Mouse (Mus musculus) liver, adult (tissue): ENCODE measurements around the gene Ppp2r5a.

Source experiments
- GATA4 ChIP-seq: IDR thresholded peaks from 2 replicates; pipeline ENCODE4 v1.6.1; 2014; ENCODE audit warnings: mild to moderate bottlenecking, low read length; ENCODE audit not compliant: insufficient replicate concordance

The Ppp2r5a gene

DNA sequence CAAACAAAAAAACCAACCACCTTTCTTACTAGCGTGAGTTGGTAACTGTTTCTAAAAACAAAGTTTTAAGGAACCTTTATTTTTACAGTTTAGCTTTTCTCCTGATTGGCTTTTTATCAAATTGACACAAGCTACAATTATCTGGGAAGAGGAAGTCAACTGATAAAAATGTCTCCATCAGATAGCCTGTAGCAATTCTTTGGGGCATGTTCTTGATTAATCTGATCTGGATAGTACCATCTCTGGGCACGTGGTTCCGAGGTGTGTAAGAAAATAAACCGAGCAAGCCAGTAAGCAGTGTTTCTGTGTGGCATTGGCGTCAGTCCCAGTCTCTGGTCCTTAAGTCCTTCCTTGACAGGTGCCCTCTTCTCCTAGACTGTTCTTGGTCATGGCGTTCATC is 40.7 kb downstream of the Ppp2r5a start:
- TF ChIP-seq GATA4, result no peak

DNA sequence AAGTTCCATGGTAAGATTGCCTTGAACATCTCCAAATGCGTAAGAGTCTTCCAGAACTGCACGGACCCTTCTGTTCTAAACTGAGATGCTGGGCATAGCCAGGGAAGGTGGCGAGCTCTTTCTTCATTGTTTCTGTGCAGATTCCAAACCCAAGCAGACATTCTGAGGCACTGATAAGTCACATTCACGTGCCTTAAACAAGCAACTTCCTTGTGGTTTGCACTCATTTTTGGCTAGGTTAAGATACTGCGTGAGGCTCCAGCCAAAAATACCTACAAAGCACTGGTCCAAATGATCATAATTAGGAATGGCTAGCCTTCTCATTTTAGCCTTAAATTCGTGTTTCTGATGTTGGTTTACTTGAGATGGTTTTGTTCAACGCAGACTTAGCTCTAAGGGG is 43.6 kb downstream of the Ppp2r5a start:
- TF ChIP-seq GATA4, result no peak

DNA sequence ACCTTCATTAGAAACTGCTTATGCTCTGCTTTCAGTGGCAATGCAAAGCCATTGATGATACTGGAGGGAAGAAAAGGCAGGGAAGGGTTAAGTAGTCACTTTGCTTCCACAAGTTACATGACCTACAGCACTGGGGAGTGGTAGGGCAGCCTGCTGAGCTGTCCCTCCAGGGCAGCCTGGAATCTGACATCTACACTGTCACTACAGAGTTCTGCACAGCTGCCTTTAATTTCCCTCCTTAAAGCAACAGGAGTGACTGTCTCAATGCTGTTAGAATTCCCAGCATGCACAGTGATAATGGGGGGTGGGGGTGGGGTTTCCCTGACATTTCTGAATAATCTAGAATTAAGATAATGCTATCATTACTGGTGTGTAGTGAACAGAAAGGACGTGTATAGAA is 46.1 kb downstream of the Ppp2r5a start:
- no peak for TF ChIP-seq GATA4

DNA sequence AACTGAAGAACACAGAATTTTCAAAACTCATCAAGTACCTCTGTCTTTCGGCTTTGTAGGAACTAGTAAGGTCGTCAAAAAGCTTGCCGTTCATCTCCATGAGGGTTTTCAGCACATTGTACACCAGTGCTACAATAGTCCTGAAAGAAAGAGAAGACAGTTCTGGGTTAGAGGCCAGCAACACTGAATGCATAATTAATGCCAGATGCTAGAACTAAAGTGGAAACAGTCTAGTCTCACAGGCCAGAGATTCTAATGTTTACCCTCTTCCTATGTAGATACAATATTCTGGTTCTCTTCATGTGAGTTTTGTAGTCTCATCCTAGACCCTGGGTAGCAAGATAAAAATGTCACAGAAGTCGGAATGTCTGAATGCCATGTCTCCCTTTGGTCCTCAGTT is 49.2 kb downstream of the Ppp2r5a start:
- TF ChIP-seq GATA4, result no peak

DNA sequence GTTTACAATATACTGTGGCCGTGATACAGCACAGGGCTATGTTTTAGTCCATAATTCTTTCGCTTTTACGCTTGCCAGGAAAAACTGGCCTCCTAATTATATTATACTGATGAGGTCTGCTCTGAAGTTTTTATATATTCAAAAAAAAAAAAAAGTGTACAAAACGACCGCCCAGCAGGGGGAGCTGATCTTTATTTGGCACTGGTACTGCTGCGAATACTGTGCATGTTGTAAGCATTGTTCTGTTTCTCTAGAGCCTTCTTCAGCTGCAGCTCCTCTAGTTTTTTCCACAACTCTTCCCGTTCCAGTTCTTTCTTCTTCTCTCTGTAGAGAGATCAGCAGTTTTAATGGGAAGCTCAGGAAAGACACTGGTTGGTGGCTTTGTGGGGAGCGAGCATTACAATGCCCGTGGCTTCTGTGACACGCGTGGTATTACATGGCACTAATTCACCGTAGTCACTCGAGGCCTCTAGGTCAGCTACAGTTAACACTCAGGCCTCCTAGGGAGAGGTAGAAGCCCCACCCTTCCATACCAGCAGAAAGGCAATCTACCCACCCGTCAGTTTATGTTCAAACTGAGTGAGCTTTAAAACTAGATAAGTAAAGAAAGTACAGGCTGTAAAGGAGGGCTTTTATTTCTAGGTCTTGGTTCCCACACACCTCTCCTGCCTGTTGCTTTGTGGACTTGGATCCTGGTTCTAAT is 50.1 kb downstream of the Ppp2r5a start:
- TF ChIP-seq GATA4, result no peak

DNA sequence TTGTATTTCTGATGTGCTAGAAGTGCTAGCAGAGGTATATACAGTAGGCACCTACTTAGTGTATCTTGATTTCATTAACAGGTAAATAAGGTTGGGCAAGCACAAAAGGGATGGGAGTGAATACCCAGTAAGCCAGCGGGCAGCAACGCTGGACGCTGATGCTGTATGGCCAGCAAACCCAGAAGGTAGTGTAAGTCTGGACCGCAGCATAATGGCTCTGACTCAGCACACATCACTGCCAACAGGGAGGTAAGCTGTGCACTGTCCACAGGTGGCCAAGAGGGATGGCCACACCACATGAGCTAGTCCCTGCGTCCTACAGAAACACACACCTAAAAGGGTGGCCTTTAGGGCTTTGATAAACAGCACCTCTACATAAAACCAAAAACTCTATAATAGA is 52.7 kb downstream of the Ppp2r5a start:
- no peak for TF ChIP-seq GATA4

DNA sequence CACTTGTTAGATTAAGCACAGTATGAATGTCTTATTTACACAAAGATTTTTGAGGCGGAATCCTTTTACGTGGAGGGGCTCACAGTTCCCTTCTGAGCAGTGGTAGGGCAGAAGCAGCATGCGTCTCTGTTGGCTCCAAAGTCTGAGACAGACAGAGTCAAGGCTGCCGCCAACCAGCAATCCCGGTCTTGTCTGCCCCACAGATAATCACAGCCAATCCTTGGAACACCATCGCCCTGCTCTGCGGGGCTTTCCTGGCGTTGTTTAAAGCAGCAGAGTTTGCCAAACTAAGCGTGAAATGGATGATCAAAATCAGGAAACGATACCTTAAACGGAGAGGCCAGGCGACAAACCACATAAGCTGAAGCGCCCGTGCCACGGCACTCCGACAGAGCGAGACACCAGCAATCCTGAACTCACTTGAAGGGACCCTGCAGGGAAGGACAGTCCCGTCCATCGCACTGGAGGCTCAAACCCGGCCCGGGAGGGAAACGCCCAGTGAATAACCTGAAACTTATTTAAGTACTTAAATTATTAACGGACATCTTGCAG is 53.5 kb downstream of the Ppp2r5a start:
- TF ChIP-seq GATA4, result no peak

DNA sequence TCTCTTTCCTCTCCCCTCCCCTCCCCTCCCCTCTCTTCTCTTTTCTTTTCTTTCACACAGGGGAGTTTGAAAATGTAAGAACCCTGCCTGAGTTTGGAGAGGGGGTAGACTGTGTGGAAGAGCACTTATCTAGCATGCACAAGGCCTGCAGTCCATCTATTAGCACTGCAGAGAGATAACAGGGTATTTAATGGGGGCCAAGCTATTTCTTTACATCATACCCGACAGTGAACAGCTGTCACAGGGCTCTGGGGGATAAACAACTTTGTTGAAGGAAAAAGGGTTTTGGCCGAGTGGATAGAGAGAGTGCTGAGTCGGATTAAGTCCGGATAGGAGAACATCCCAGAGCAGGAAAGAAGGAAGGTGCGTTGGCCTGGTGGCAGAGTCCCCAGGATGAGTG is 54.1 kb downstream of the Ppp2r5a start:
- TF ChIP-seq GATA4, result no peak

DNA sequence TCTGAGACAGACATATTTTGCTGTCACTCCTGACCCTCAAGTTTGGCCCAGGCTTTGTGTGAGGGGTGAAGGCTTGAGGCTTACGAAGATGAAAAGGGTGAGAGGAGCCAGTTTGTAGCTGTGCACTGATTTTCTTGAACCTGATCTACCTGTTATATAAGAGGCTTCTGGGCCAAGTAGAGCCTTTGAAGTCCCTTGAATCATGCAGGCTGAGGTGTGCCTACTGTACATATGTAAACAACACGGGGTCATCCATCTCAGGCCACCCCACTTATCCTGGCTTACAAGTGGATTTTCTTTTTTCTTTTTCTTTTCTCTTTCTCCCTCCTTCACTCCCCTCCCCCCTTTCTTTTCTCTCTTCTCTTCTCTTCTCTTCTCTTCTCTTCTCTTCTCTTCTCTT is 54.5 kb downstream of the Ppp2r5a start:
- no peak for TF ChIP-seq GATA4

DNA sequence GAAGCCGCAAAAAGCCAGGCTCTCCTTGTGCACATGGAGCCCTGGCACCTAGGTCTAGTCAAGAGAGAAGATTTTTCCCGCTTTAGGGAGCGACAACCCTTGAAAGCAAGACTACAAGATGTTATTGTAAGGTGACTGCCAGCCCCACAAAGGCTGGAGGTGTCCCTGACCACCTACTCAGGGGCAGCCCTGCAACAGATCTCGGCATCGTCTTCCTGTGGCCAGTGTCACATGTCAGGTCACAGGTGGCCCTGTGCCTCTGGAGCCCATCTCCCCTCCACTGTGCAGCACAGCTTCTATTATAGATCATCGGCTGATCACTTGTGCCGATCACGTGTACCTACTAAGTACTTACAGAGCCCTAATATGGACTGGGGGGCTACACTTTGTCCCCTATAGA is 55.5 kb downstream of the Ppp2r5a start:
- TF ChIP-seq GATA4, result no peak

DNA sequence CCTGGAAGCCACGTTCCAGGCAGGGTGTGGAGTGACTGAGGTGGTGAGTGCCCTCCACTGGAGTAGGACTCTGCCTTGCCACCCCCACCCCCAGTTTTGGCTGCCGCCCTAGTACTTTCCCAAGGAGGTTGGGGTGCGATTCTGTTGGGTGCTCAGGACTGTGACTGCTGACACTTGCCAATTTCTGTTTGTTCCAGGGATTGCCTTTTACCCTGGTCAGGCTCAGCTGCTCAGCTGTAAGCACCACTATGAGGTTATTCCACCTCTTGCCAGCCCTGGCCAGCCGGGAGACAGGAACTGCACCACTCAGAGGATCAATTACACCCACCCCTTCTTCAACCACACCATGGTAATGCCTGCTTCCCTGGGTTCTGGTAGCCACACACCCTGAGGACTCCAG is 62.5 kb downstream of the Ppp2r5a start:
- TF ChIP-seq GATA4, result no peak

DNA sequence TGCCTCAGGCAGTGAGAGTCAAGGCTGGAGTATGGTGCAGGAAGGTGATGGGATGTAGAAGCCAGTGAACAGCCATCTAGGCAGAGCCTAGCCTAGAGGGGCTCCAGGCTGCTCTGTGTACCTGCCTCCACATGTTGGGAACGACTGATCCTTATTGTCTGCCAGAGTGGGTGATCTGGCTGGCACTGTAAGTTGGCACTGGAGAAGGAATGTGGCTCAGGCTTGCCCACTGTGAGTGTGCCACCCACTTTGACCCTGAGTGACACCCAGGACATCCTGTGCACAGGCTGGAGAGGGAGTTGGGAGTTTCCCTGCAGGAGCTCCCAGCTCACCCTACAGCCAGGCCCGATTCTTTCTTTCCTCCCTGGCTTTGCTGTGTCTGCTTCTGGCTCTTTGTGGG is 63.2 kb downstream of the Ppp2r5a start:
- no peak for TF ChIP-seq GATA4

DNA sequence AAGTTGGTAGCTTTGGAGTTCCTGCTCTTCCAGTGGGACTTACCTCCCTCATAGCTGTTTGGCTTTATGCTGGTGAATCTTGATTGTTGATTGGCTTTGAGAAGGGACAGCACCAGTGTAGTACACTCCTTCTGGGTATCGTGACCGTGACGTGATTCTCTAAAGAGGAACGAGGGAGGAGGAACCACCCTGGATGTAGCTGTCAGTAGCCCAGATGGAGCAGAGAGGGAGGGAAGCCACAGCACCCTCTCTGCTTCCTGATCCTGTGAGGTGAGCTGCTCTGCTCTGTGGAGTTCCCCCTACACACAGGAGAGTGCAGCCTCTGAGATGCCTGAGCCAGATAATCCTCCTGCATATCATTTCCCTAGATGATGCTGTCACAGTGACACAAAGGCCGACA is 68.6 kb downstream of the Ppp2r5a start:
- no peak for TF ChIP-seq GATA4

DNA sequence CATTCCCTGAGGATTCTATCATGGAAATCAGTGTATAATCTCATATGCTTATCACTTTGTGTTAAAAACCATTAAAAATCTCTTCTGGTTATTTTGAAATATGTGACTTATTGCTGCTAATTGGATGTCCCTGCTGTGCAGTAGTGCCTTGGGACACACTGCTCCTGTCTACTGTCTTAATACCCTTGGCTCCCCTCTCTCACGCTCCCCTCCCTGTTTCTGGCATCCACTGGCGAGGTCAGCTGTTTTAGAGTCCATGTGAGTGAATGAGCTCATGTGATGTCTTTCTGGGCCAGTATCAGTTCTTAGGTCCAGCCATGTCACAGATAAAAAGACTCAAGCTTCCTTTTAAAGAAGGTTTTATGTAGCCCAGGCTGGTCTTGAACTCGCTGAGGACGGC is 72.7 kb downstream of the Ppp2r5a start:
- TF ChIP-seq GATA4, result no peak

DNA sequence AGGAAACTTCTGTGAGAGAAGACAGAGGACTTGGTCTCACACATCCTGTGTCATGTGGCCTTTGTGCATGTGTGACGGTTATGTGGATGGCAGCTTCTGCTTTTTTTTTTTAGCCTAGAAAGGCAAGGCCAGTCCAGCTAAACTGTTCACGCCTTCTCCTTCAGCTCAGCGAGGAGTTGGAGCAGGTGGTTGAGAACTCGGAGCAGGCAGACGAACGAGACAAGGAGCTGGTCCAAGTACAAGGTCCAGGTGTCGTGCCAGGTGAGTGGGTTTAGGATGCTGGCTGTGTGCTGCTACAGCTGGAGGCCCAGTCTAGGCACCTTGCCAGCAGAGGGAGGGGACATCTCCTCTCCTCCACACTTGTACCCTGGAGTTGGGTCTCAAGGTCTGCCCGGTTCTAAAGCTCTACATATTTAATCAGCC is 75.0 kb downstream of the Ppp2r5a start:
- no peak for TF ChIP-seq GATA4

DNA sequence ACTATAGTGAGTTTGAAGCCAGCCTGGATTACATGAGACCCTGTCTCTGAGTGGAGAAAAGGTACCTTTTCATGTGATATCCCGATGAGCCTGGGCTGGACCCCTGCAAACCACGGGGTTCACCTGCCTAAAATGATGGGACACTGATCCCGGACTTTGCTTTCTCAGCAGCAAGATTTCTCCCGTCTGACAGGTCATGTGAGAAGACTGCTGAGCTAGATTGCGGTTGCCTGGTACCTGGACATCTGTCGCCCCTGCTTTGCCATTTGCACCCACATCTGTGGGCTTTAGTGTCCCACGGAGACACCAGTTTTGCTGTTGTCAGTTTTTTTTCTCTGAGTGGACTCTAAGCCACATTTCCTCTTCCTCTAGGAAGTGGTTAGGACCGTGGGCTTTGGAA is 75.8 kb downstream of the Ppp2r5a start:
- no peak for TF ChIP-seq GATA4

DNA sequence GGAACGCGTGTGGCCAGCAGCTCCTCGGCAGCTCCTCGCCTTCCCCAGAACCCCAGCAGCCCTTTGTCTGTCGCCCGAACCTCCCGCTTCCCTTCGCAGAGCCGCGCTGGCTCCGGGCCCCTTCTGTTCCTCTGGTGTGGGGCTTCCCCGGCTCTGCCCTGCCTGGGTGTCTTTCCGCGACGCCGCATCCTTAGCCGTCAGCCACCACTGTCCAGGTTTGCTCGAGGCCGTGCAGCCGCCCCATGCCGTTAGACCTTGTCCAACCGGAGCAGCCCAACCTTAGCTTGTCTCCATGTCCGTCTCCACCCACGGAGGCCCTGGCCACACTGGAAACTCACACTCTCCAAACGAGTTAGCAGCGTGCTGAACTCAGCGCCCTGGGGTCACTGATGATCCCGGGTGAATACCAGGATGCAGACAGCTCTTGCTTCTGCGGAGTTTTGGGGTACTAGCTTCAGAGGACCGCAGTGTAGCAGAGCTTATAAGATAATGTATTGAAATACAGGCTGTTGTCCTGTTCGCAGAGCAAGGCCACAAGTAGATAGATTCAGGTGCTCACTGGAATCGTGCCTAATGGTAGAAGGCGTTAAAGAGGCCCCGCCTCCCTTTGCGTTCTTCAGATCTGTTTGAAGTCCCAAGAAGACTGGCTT is 76.7 kb downstream of the Ppp2r5a start:
- no peak for TF ChIP-seq GATA4
